Mouse (Mus musculus): ENCODE data around the gene Usp35. TPM values are rescaled to one million over a fixed set of nuclear protein-coding genes. Genes with fewer than 3 reads are reported as not detected.

The Usp35 gene
- total and polyA plus RNA-seq, 2 experiments from 2014 or later, result 0.30 to 5.6 TPM

DNA sequence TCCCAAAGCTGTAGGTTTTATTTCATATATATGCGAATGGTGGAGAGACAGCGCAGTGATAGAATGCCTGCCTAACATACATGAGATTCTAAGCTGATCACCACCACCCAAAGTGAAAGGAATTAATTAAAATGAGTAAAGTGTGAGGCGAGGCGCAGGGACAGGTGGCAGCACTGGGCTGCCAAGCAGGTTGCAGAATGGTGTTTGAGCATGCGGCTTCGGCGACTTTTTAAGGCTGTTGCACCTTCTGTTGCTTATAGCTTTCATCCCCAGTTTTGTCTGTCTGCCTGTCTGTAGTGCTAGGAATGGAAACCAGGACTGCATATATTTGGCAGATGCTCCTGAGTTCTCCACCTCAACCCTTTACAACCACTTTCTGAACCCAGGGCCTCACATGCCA, 7.8 kb upstream of the Usp35 start:
- no peak overlapping the region for H3K4me2 ChIP-seq (ENCODE audit: low read depth, low read length)
- ATAC-seq (ENCODE audit: insufficient read depth, low read depth) (no peak), DNase-seq (ENCODE audit: low spot score) (no peak)
- H3K27ac ChIP-seq (ENCODE audit: low read depth), result no peak overlapping the region
- TF ChIP-seq CTCF (IDR thresholded peaks at IDR 0.05; ENCODE audit: low read depth), result no peak
- TF ChIP-seq EP300 (IDR thresholded peaks at IDR 0.05; ENCODE audit: low read depth), result no peak
- 92% methylated on average over 7 of the region's 7 CpGs for WGBS
- H3K36me3 ChIP-seq (replicated peaks; ENCODE audit: control insufficient read depth, insufficient read depth, low read length), result no peaks in the 10 kb centered on the region
- no peaks in the 10 kb centered on the region for H3K27me3 ChIP-seq (ENCODE audit: control insufficient read depth, insufficient read depth, low read length)
- H3K4me3 ChIP-seq (ENCODE audit: low read depth, low read length), result no peak overlapping the region
- H3K9me3 ChIP-seq (replicated peaks; ENCODE audit: control insufficient read depth, low read length), result no peaks in the 10 kb centered on the region
- no peak overlapping the region for H3K9ac ChIP-seq (replicated peaks; ENCODE audit: low read depth, low read length)
- peaks cover 4% of the 10 kb centered on the region; the same call in 1 of the 2 replicates for H3K4me1 ChIP-seq (ENCODE audit: control insufficient read depth, insufficient read depth)

DNA sequence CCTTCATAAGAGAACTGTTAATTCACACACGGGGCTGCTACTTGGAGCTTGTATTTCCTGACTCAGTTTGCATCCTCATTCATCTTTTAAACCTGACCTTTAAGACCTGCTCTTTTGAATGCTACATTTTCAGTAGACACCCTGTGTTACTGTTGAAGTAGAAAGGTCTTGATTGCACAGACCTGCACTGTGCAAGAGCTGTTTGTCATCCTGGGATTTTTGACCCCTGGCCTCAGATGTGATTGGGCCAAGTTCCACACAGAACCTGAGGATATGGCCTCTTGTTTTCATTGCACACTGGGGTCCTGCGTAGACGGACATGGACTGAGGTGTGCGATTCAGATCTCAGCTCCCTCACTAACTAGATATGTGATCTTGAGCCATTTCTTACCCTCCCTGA, 6.8 kb upstream of the Usp35 start:
- Histone ChIP-seq H3K4me1 (ENCODE audit: control insufficient read depth, insufficient read depth) (peaks cover 4% of the 10 kb centered on the region; the same call in 1 of the 2 replicates), H3K4me3 (ENCODE audit: low read depth, low read length) (no peak overlapping the region), H3K9ac (replicated peaks; ENCODE audit: low read depth, low read length) (no peak overlapping the region), H3K27ac (ENCODE audit: low read depth) (no peak overlapping the region), H3K27me3 (ENCODE audit: control insufficient read depth, insufficient read depth, low read length) (no peaks in the 10 kb centered on the region), H3K9me3 (replicated peaks; ENCODE audit: control insufficient read depth, low read length) (no peaks in the 10 kb centered on the region), H3K36me3 (replicated peaks; ENCODE audit: control insufficient read depth, insufficient read depth, low read length) (no peaks in the 10 kb centered on the region), H3K4me2 (ENCODE audit: low read depth, low read length) (no peak overlapping the region)
- ATAC-seq (ENCODE audit: insufficient read depth, low read depth), result no peak
- WGBS, result 82% methylated on average over 4 of the region's 4 CpGs
- no peak for TF ChIP-seq EP300 (IDR thresholded peaks at IDR 0.05; ENCODE audit: low read depth)
- TF ChIP-seq CTCF (IDR thresholded peaks at IDR 0.05; ENCODE audit: low read depth), result no peak
- DNase-seq (ENCODE audit: low spot score), result no peak

DNA sequence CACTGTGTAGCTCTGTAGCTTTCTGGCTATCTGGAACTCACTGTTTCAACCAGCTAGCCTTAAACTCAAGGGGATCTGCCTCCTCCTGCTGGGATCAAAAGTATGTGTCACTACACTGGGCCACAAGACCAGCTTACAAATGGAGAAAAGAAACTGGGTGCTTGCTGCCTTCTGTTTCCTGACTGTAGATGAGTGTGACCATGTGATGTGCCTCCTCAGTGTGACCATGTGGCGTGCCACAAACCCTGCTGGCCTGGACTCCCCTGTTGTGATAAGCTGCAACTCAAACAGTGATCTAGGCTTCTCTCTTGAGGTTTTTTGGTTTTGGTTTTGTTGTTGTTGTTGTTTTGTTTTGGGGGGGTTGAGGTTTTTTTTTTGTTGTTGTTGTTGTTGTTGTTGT, 4.9 kb upstream of the Usp35 start:
- Histone ChIP-seq H3K9ac (replicated peaks; ENCODE audit: low read depth, low read length) (no peak overlapping the region), H3K4me1 (ENCODE audit: control insufficient read depth, insufficient read depth) (peaks cover 15% of the 10 kb centered on the region), H3K36me3 (replicated peaks; ENCODE audit: control insufficient read depth, insufficient read depth, low read length) (no peaks in the 10 kb centered on the region), H3K4me3 (ENCODE audit: low read depth, low read length) (no peak overlapping the region), H3K4me2 (ENCODE audit: low read depth, low read length) (no peak overlapping the region), H3K27ac (ENCODE audit: low read depth) (no peak overlapping the region), H3K27me3 (ENCODE audit: control insufficient read depth, insufficient read depth, low read length) (no peaks in the 10 kb centered on the region), H3K9me3 (replicated peaks; ENCODE audit: control insufficient read depth, low read length) (no peaks in the 10 kb centered on the region)
- WGBS, result 71% methylated on average over 1 of the region's 1 CpGs
- DNase-seq (ENCODE audit: low spot score) (no peak), ATAC-seq (ENCODE audit: insufficient read depth, low read depth) (no peak)
- TF ChIP-seq CTCF (IDR thresholded peaks at IDR 0.05; ENCODE audit: low read depth) (no peak), EP300 (IDR thresholded peaks at IDR 0.05; ENCODE audit: low read depth) (no peak)

DNA sequence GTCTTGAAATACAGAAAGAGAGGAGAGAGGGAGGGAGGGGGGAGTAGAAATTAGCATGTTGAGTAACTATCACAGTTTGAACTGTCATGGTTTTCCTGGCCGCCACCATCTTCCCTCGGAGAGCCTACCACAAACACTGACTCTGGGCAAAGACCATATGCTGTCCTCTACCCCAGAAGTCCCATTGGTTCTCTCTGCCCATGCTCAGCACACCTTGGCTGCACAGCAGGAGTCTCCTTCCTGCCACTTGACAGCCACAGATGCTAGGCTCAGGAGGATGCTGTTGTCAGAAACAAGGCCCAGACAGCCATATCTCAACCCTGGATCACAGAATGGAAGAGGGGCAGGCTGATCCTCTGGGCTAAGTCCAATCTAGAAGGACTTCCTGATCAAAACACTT, 2.6 kb upstream of the Usp35 start:
- Histone ChIP-seq H3K27me3 (ENCODE audit: control insufficient read depth, insufficient read depth, low read length) (no peaks in the 10 kb centered on the region), H3K4me1 (ENCODE audit: control insufficient read depth, insufficient read depth) (peaks cover 11% of the 10 kb centered on the region), H3K4me2 (ENCODE audit: low read depth, low read length) (no peak overlapping the region), H3K36me3 (replicated peaks; ENCODE audit: control insufficient read depth, insufficient read depth, low read length) (no peaks in the 10 kb centered on the region), H3K27ac (ENCODE audit: low read depth) (no peak overlapping the region), H3K4me3 (ENCODE audit: low read depth, low read length) (no peak overlapping the region), H3K9me3 (replicated peaks; ENCODE audit: control insufficient read depth, low read length) (no peaks in the 10 kb centered on the region), H3K9ac (replicated peaks; ENCODE audit: low read depth, low read length) (no peak overlapping the region)
- DNase-seq (ENCODE audit: low spot score), result no peak
- ATAC-seq (ENCODE audit: insufficient read depth, low read depth), result no peak
- TF ChIP-seq CTCF (IDR thresholded peaks at IDR 0.05; ENCODE audit: low read depth) (no peak), EP300 (IDR thresholded peaks at IDR 0.05; ENCODE audit: low read depth) (no peak)
- 82% methylated on average over 2 of the region's 2 CpGs for WGBS

DNA sequence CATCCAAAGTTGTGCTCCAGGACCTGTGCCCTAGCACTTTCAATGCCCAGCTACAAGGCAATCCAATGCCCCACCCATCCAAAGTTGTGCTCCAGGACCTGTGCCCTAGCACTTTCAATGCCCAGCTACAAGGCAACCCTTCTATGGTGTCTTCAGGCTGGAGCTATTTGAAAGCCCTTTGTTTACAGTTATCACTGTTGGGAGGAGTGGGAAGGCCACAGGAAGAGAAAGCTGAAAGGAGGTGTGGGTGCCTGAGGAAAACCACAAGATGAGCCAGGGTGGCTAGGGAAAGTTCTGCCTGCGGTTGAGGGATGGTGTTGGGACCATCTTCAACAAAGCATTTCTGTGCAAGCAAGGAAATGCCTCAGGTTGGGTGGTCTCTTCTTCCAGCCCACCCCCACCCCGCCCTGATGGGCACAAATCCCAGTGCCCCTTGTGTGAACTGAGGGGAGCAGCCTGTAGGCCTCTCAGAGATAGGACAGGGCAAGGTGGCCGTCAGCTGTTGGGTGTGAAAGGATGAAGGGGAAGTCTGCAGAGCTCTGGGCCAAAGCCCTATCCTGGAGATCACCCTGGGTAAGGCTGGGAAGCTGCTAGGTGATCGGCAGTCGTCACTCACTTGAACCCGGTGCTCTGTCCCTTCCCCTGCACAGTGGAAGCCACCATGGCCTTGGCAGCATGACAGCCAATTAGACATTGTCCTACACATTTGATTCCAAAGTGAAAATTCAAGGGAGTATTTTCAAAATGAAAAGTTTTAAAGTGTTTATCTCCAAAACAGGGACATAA, 1.5 kb upstream of the Usp35 start:
- no peak overlapping the region for H3K9ac ChIP-seq (replicated peaks; ENCODE audit: low read depth, low read length)
- H3K4me1 ChIP-seq (ENCODE audit: control insufficient read depth, insufficient read depth), result peaks cover 11% of the 10 kb centered on the region
- ATAC-seq (ENCODE audit: insufficient read depth, low read depth), result no peak
- no peak overlapping the region for H3K4me3 ChIP-seq (ENCODE audit: low read depth, low read length)
- H3K27me3 ChIP-seq (ENCODE audit: control insufficient read depth, insufficient read depth, low read length), result no peaks in the 10 kb centered on the region; the same call in 1 of the 2 replicates
- peak overlapping the region; percentile 87 for H3K4me2 ChIP-seq (ENCODE audit: low read depth, low read length)
- H3K27ac ChIP-seq (ENCODE audit: low read depth), result no peak overlapping the region
- TF ChIP-seq CTCF (IDR thresholded peaks at IDR 0.05; ENCODE audit: low read depth), result no peak
- no peak for TF ChIP-seq EP300 (IDR thresholded peaks at IDR 0.05; ENCODE audit: low read depth)
- no peak for DNase-seq (ENCODE audit: low spot score)
- no peaks in the 10 kb centered on the region for H3K9me3 ChIP-seq (replicated peaks; ENCODE audit: control insufficient read depth, low read length)
- 67% methylated on average over 6 of the region's 6 CpGs for WGBS
- no peaks in the 10 kb centered on the region for H3K36me3 ChIP-seq (replicated peaks; ENCODE audit: control insufficient read depth, insufficient read depth, low read length)

DNA sequence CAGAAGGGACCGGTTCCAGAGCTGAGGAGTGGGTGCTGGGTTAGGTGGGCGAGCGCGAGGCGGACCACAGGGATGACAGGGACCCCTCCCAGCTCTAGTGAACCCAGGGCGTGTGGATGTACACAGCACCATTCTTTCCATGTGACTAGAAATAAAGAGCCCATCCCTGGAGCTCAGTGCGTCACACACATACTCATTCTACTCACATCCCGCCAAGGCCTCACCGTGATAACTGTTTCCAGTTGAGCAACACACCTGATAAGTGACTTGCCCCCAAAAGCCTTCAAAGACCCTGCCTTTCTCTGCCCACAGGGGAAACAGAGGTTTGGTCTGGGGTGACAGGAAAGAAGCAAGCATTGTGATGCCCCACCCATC, 834 bp upstream of the Usp35 start:
- DNase-seq (ENCODE audit: low spot score), result peak; percentile 34
- Histone ChIP-seq H3K4me2 (ENCODE audit: low read depth, low read length) (peak overlapping the region; percentile 87), H3K4me1 (ENCODE audit: control insufficient read depth, insufficient read depth) (peaks cover 11% of the 10 kb centered on the region), H3K27ac (ENCODE audit: low read depth) (no peak overlapping the region; the same call in 1 of the 2 replicates), H3K27me3 (ENCODE audit: control insufficient read depth, insufficient read depth, low read length) (no peaks in the 10 kb centered on the region; the same call in 1 of the 2 replicates), H3K36me3 (replicated peaks; ENCODE audit: control insufficient read depth, insufficient read depth, low read length) (no peaks in the 10 kb centered on the region), H3K9me3 (replicated peaks; ENCODE audit: control insufficient read depth, low read length) (no peaks in the 10 kb centered on the region), H3K9ac (replicated peaks; ENCODE audit: low read depth, low read length) (peak overlapping the region; percentile 44), H3K4me3 (ENCODE audit: low read depth, low read length) (peak overlapping the region; percentile 64)
- TF ChIP-seq CTCF (IDR thresholded peaks at IDR 0.05; ENCODE audit: low read depth), result no peak
- TF ChIP-seq EP300 (IDR thresholded peaks at IDR 0.05; ENCODE audit: low read depth), result no peak
- 3% methylated on average over 9 of the region's 9 CpGs for WGBS
- no peak for ATAC-seq (ENCODE audit: insufficient read depth, low read depth)

Measured in heart, postnatal 0 days (tissue).